Mouse (Mus musculus) forebrain, embryonic 14.5 days (tissue): ENCODE results near the gene Ap1g2. TPM values are rescaled to one million over a fixed set of nuclear protein-coding genes. Genes with fewer than 3 reads are reported as not detected.
A peak's percentile ranks its signal among the peaks of the same experiment; 100 is the strongest.

Experiments
- ATAC-seq: fragments of 200-750 bp; cut with Nextera tagmentation; 2 replicates; pipeline ENCODE4 v1.8.0; 2017; ENCODE audit warnings: mild to moderate bottlenecking, moderate library complexity
- DNase-seq: peaks from one replicate; pipeline ENCODE4 v3.0.0-alpha.2; 2015; ENCODE audit warnings: low spot score
- H3K27ac ChIP-seq: fragments of 300-500 bp; sonication (generic); 2 replicates; pipeline ENCODE4 v1.5.1; 2014; ENCODE audit warnings: low read depth, mild to moderate bottlenecking, control low read depth, low read length, moderate library complexity
- H3K27me3 ChIP-seq: fragments of 300-500 bp; sonication (generic); replicated peaks from 2 replicates; pipeline ENCODE4 v1.6.1; 2014; ENCODE audit warnings: low read length, control low read depth, mixed read lengths; ENCODE audit not compliant: control insufficient read depth, insufficient read depth
- H3K36me3 ChIP-seq: fragments of 300-500 bp; sonication (generic); 2 replicates; pipeline ENCODE4 v1.6.1; 2014; ENCODE audit warnings: low read length, control low read depth; ENCODE audit not compliant: control insufficient read depth, insufficient read depth
- H3K4me1 ChIP-seq: fragments of 300-500 bp; sonication (generic); 2 replicates; pipeline ENCODE4 v1.6.1; 2014; ENCODE audit warnings: antibody characterized with exemption, low read length, control low read depth; ENCODE audit not compliant: control insufficient read depth, insufficient read depth
- H3K4me2 ChIP-seq: fragments of 300-500 bp; sonication (generic); 2 replicates; pipeline ENCODE4 v1.6.1; 2014; ENCODE audit warnings: mild to moderate bottlenecking, control low read depth, low read length
- H3K4me3 ChIP-seq: fragments of 300-500 bp; sonication (generic); 2 replicates; pipeline ENCODE4 v1.5.1; 2014; ENCODE audit warnings: low read depth, low read length, control low read depth
- H3K9ac ChIP-seq: fragments of 300-500 bp; sonication (generic); 2 replicates; pipeline ENCODE4 v1.6.1; 2014; ENCODE audit warnings: mild to moderate bottlenecking, low read length, control low read depth, moderate library complexity
- H3K9me3 ChIP-seq: fragments of 300-500 bp; sonication (generic); replicated peaks from 2 replicates; pipeline ENCODE4 v1.6.1; 2016; ENCODE audit warnings: low read length, control low read depth, mixed read lengths; ENCODE audit not compliant: control insufficient read depth
- WGBS: fragments of 180-500 bp; shearing (Covaris S2); extraction: QIAGEN DNeasy Blood & Tissue Kit; methylation state at CpG from one replicate; pipeline ENCODE4 v1.1.7; 2014; 5-methylcytosine and 5-hydroxymethylcytosine counted together
- polyA plus RNA-seq: library from polyadenylated mRNA; unstranded; fragments of >200 nt; fragmentation: Nextera tagmentation; extraction: Ambion mirVana; gene quantifications from 2 replicates; pipeline ENCODE4 v1.2.1, GENCODE M21; 2014

The Ap1g2 gene
- polyA plus RNA-seq, 1 experiment from 2014 or later = 8.1 TPM

GRCm38 (mm10) chr14:55116425-55117200, 10.2 kb upstream of the Ap1g2 start, which contains the start of gene Jph4:
TSS of gene Jph4 (minus strand) at chr14:55116935.
- WGBS = 5% methylated on average over 21 of the region's 21 CpGs
- peak within 1 kb of the TSS; percentile 84 for H3K9ac ChIP-seq
- peaks cover 8% of the 10 kb centered on the region; the same call in 1 of the 2 replicates for H3K36me3 ChIP-seq
- peak within 1 kb of the TSS; percentile 95 for H3K27ac ChIP-seq
- H3K4me2 ChIP-seq = peak within 1 kb of the TSS; percentile 96
- H3K4me3 ChIP-seq = peak within 1 kb of the TSS; percentile 73
- H3K4me1 ChIP-seq = peaks cover 20% of the 10 kb centered on the region
- H3K27me3 ChIP-seq = peaks cover 6% of the 10 kb centered on the region; the same call in 1 of the 2 replicates
- no peaks in the 10 kb centered on the region for H3K9me3 ChIP-seq
- peak; percentile 57 for ATAC-seq
- DNase-seq = peak; percentile 87

GRCm38 (mm10) chr14:55115846-55116245, 9.5 kb upstream of the Ap1g2 start:
- no peak for DNase-seq
- peaks cover 6% of the 10 kb centered on the region; the same call in 1 of the 2 replicates for H3K27me3 ChIP-seq

GRCm38 (mm10) chr14:55114759-55115701, 8.6 kb upstream of the Ap1g2 start:
- ATAC-seq = peak; percentile 52
- H3K36me3 ChIP-seq = peaks cover 8% of the 10 kb centered on the region; the same call in 1 of the 2 replicates
- no peaks in the 10 kb centered on the region for H3K9me3 ChIP-seq
- peak overlapping the region; percentile 95 for H3K27ac ChIP-seq
- peak overlapping the region; percentile 96 for H3K4me2 ChIP-seq
- peaks cover 20% of the 10 kb centered on the region for H3K4me1 ChIP-seq
- under 1% methylated on average over 42 of the region's 78 CpGs for WGBS
- H3K4me3 ChIP-seq = peak overlapping the region; percentile 73
- peaks cover 6% of the 10 kb centered on the region; the same call in 1 of the 2 replicates for H3K27me3 ChIP-seq
- peak overlapping the region; percentile 84 for H3K9ac ChIP-seq
- DNase-seq = peak; percentile 71

More at GRCm38 (mm10) chr14:55115846-55116245, 9.5 kb upstream of the Ap1g2 start:
- ATAC-seq = peak; percentile 38
- Histone ChIP-seq H3K36me3 (peaks cover 8% of the 10 kb centered on the region; the same call in 1 of the 2 replicates), H3K4me3 (peak overlapping the region; percentile 73), H3K9me3 (no peaks in the 10 kb centered on the region), H3K4me1 (peaks cover 20% of the 10 kb centered on the region), H3K4me2 (peak overlapping the region; percentile 96), H3K27ac (peak overlapping the region; percentile 95), H3K9ac (peak overlapping the region; percentile 84)
- WGBS = 0% methylated on average over 8 of the region's 8 CpGs

- peak overlapping the region; percentile 84 for H3K9ac ChIP-seq
- WGBS = 23% methylated on average over 26 of the region's 26 CpGs
- H3K4me3 ChIP-seq = peak overlapping the region; percentile 73
- no peak for ATAC-seq
- peak overlapping the region; percentile 96 for H3K4me2 ChIP-seq
- H3K27ac ChIP-seq = peak overlapping the region; percentile 95; the same call in 1 of the 2 replicates
- peaks cover 25% of the 10 kb centered on the region for H3K4me1 ChIP-seq
- H3K36me3 ChIP-seq = peaks cover 8% of the 10 kb centered on the region; the same call in 1 of the 2 replicates
- H3K27me3 ChIP-seq = peaks cover 6% of the 10 kb centered on the region; the same call in 1 of the 2 replicates
- DNase-seq = no peak
- no peaks in the 10 kb centered on the region for H3K9me3 ChIP-seq
Measured at GRCm38 (mm10) chr14:55113975-55114645, 7.7 kb upstream of the Ap1g2 start.

- peaks cover 8% of the 10 kb centered on the region; the same call in 1 of the 2 replicates for H3K36me3 ChIP-seq
- ATAC-seq = no peak
- H3K27ac ChIP-seq = no peak overlapping the region
- H3K9ac ChIP-seq = peak overlapping the region; percentile 32
- peak overlapping the region; percentile 73 for H3K4me3 ChIP-seq
- 80% methylated on average over 51 of the region's 51 CpGs for whole genome bisulfite sequencing
- peaks cover 6% of the 10 kb centered on the region; the same call in 1 of the 2 replicates for H3K27me3 ChIP-seq
- peaks cover 31% of the 10 kb centered on the region for H3K4me1 ChIP-seq
- H3K4me2 ChIP-seq = peak overlapping the region; percentile 96
- DNase-seq = no peak
- H3K9me3 ChIP-seq = no peaks in the 10 kb centered on the region
Measured at GRCm38 (mm10) chr14:55113351-55113974, 7.1 kb upstream of the Ap1g2 start.

GRCm38 (mm10) chr14:55111720-55112119, 5.3 kb upstream of the Ap1g2 start:
- Histone ChIP-seq H3K9me3 (no peaks in the 10 kb centered on the region), H3K27ac (no peak overlapping the region), H3K4me1 (peaks cover 32% of the 10 kb centered on the region), H3K27me3 (peaks cover 6% of the 10 kb centered on the region; the same call in 1 of the 2 replicates), H3K36me3 (peaks cover 8% of the 10 kb centered on the region; the same call in 1 of the 2 replicates), H3K4me3 (no peak overlapping the region), H3K9ac (no peak overlapping the region), H3K4me2 (peak overlapping the region; percentile 9; the same call in 1 of the 2 replicates)
- DNase-seq = no peak
- ATAC-seq = no peak
- 72% methylated on average over 2 of the region's 2 CpGs for WGBS

GRCm38 (mm10) chr14:55110076-55110475, 3.7 kb upstream of the Ap1g2 start:
- Histone ChIP-seq H3K36me3 (peaks cover 8% of the 10 kb centered on the region; the same call in 1 of the 2 replicates), H3K4me3 (no peak overlapping the region), H3K27me3 (peaks cover 6% of the 10 kb centered on the region; the same call in 1 of the 2 replicates), H3K9me3 (no peaks in the 10 kb centered on the region), H3K9ac (no peak overlapping the region), H3K27ac (no peak overlapping the region), H3K4me1 (peaks cover 44% of the 10 kb centered on the region), H3K4me2 (no peak overlapping the region)
- ATAC-seq (no peak), DNase-seq (no peak)
- 31% methylated on average over 9 of the region's 9 CpGs for WGBS
